Mouse (Mus musculus) C2C12 (cell line): ENCODE data around the gene Fscn3. TPM values are rescaled to one million over a fixed set of nuclear protein-coding genes. Genes with fewer than 3 reads are reported as not detected.

ENCODE experiments used
- H3K27me3 ChIP-seq: one replicate; pipeline ENCODE4 v1.6.1; 2011; ENCODE audit not compliant: control insufficient read depth, insufficient read depth, insufficient read length
- H3K36me3 ChIP-seq: one replicate; pipeline ENCODE4 v1.6.1; 2011; ENCODE audit not compliant: control insufficient read depth, insufficient read depth
- H3K4me3 ChIP-seq: one replicate; pipeline ENCODE4 v1.5.1; 2011; ENCODE audit warnings: mild to moderate bottlenecking, control low read depth; ENCODE audit not compliant: poor library complexity, insufficient read depth, severe bottlenecking
- H3K79me2 ChIP-seq: one replicate; pipeline ENCODE4 v1.6.1; 2011; ENCODE audit not compliant: control insufficient read depth, insufficient read depth
- H3K79me3 ChIP-seq: one replicate; pipeline ENCODE4 v1.6.1; 2011; ENCODE audit warnings: low read depth, control low read depth
- H3ac ChIP-seq: one replicate; pipeline ENCODE3; 2011; ENCODE audit warnings: low read depth; ENCODE audit not compliant: control insufficient read depth, insufficient read length
- CEBPB ChIP-seq: IDR thresholded peaks from one replicate; pipeline ENCODE4 v1.6.1; 2011; ENCODE audit warnings: low read depth, mild to moderate bottlenecking, control low read depth, moderate library complexity
- CTCF ChIP-seq: IDR thresholded peaks from one replicate; pipeline ENCODE4 v1.5.1; 2011; ENCODE audit not compliant: control insufficient read depth, insufficient read depth, insufficient read length
- FOSL1 ChIP-seq: IDR thresholded peaks from one replicate; pipeline ENCODE4 v1.8.0; 2011; ENCODE audit warnings: mild to moderate bottlenecking, low read length; ENCODE audit not compliant: poor library complexity, insufficient read depth, severe bottlenecking
- MAX ChIP-seq: IDR thresholded peaks from one replicate; pipeline ENCODE4 v1.6.1; 2011; ENCODE audit warnings: mild to moderate bottlenecking, control low read depth
- MYOD1 ChIP-seq: IDR thresholded peaks from one replicate; pipeline ENCODE4 v1.6.1; 2011; ENCODE audit warnings: low read depth; ENCODE audit not compliant: control insufficient read depth, insufficient read length
- MYOG ChIP-seq: IDR thresholded peaks from one replicate; pipeline ENCODE4 v1.6.1; 2011; ENCODE audit not compliant: control insufficient read depth, insufficient read length; ENCODE audit errors: extremely low read depth
- USF1 ChIP-seq: IDR thresholded peaks from one replicate; pipeline ENCODE4 v1.6.1; 2011; ENCODE audit warnings: low read depth, mild to moderate bottlenecking, control low read depth, moderate library complexity
- polyA plus RNA-seq: library from polyadenylated mRNA; unstranded; fragments of >200 nt; fragmentation: generic; extraction: Trizol; gene quantifications from one replicate; pipeline ENCODE4 v1.2.1, GENCODE M21; 2012; ENCODE audit warnings: missing spikeins

The Fscn3 gene
- polyA plus RNA-seq, 1 experiment: not detected

DNA sequence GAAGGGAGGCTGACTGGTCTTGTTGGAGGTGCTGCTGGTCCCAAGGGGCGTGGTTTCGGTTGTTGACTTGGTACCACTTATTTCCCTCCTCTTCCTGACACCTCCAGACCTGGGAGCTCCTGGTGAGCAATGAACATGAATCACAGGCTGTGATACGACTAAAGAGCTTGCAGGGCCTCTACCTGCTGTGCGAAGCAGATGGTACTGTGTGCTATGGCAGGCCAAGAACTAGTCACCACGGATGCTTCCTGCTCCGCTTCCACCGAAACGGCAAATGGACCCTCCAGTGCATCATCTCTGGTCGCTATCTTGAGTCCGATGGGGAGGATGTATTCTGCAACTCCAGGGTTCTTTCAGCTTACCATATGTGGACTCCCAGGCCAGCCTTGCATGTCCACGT lies 2.3 kb downstream of the Fscn3 start:
- Histone ChIP-seq H3K79me3 (peaks cover 2% of the 10 kb centered on the region), H3ac (no peak overlapping the region), H3K4me3 (no peak overlapping the region), H3K79me2 (peaks cover 2% of the 10 kb centered on the region), H3K36me3 (peaks cover 6% of the 10 kb centered on the region), H3K27me3 (no peaks in the 10 kb centered on the region)
- TF ChIP-seq CEBPB (no peak), USF1 (no peak), CTCF (no peak), MYOD1 (no peak), MYOG (no peak), FOSL1 (no peak), MAX (no peak)

DNA sequence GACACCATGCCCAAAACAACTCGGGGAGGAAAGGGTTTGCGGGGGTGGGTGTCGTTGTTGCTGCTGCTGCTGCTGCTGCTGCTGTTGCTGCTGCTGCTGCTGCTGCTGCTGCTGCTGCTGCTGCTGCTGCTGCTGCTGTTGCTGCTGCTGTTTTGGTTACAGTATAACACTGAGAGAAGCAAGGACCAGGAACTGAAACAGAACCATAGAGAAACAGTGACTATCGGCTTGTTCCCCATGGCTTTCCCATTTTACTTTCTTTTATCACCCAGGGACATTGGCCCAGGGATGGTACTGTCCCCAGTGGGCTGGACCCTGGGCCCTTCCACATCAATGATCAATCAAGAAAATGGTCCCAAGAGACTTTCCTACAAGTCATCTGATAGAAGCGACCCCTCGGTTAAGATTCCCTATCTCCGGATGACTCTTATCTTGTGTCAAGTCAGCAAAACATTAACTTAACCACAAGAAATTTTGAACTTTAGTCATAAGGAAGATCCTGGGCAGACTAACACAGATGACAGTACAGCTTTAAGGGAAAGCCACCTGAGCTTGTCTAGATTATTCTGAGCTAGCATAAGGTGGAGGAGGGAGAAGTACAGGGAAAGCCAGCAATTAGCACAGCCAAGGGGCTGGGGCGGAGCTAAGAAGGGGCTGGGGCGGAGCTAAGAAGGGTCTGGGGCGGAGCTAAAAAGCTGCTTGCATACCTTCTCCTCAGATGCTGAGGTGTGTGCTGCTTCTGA lies 3.4 kb downstream of the Fscn3 start:
- Histone ChIP-seq H3ac (no peak overlapping the region), H3K27me3 (no peaks in the 10 kb centered on the region), H3K4me3 (no peak overlapping the region), H3K79me3 (no peaks in the 10 kb centered on the region), H3K36me3 (peaks cover 6% of the 10 kb centered on the region), H3K79me2 (no peaks in the 10 kb centered on the region)
- TF ChIP-seq CEBPB (no peak), MYOD1 (no peak), MAX (no peak), USF1 (no peak), CTCF (no peak), FOSL1 (no peak), MYOG (no peak)

- no peaks in the 10 kb centered on the region for H3K79me2 ChIP-seq
- no peak overlapping the region for H3K4me3 ChIP-seq
- TF ChIP-seq USF1 (no peak), MYOG (no peak)
Observed at GRCm38 (mm10) chr6:28431538-28431855, 3.9 kb downstream of the Fscn3 start.

GRCm38 (mm10) chr6:28447937-28448336 lies 20.3 kb downstream of the Fscn3 start:
- Histone ChIP-seq H3K79me2 (no peaks in the 10 kb centered on the region), H3K27me3 (peaks cover 53% of the 10 kb centered on the region), H3K4me3 (no peak overlapping the region), H3ac (no peak overlapping the region), H3K79me3 (no peaks in the 10 kb centered on the region), H3K36me3 (no peaks in the 10 kb centered on the region)
- TF ChIP-seq MYOG (no peak), FOSL1 (no peak), MYOD1 (no peak), MAX (no peak), CTCF (no peak), USF1 (no peak), CEBPB (no peak)

More at GRCm38 (mm10) chr6:28431538-28431855, 3.9 kb downstream of the Fscn3 start:
- peaks cover 6% of the 10 kb centered on the region for H3K36me3 ChIP-seq
- H3ac ChIP-seq: no peak overlapping the region
- H3K79me3 ChIP-seq: no peaks in the 10 kb centered on the region
- no peaks in the 10 kb centered on the region for H3K27me3 ChIP-seq

- Histone ChIP-seq H3K27me3 (peaks cover 48% of the 10 kb centered on the region), H3K4me3 (no peak within 1 kb of the TSS), H3K79me3 (no peaks in the 10 kb centered on the region), H3ac (no peak within 1 kb of the TSS), H3K36me3 (no peaks in the 10 kb centered on the region), H3K79me2 (no peaks in the 10 kb centered on the region)
- TF ChIP-seq FOSL1 (no peak), MYOD1 (no peak), MAX (no peak), CEBPB (no peak), CTCF (no peak), USF1 (no peak), MYOG (no peak)
Observed at GRCm38 (mm10) chr6:28449253-28449652, 21.7 kb downstream of the Fscn3 start, which contains the start of gene Pax4. Gene Pax4, minus strand, starts transcription at chr6:28449353.

DNA sequence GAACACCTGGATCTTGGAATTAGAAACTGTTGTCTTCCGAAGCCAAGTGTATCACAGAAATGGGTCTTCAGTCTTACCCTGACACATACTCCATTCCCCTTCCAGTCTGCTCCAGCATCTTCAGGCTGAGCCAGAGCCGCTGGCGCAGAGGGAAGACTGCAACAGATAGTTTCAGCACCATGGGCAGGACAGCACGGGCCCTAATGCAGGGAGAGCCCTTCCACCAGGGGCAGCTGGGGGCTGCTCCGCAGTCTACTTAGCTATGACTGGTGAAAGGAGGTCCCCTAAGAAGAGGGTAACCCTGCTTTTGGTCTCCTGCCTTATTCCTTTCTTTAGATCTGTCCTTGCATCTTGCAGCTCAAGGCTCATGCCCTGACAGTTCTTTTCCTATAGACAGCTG lies 22.9 kb downstream of the Fscn3 start:
- Histone ChIP-seq H3K79me3 (no peaks in the 10 kb centered on the region), H3K27me3 (peaks cover 37% of the 10 kb centered on the region), H3K36me3 (no peaks in the 10 kb centered on the region), H3K79me2 (no peaks in the 10 kb centered on the region), H3ac (no peak overlapping the region), H3K4me3 (no peak overlapping the region)
- TF ChIP-seq MYOG: no peak
